Mouse (Mus musculus) cortical plate, adult 2 months (tissue): ENCODE measurements around the gene Pdgfd.

ENCODE experiments used
- CTCF ChIP-seq: fragments of 200-500 bp; IDR thresholded peaks from 2 replicates; pipeline ENCODE4 v1.5.1; 2011; ENCODE audit warnings: mild to moderate bottlenecking, control low read depth, low read length; ENCODE audit not compliant: insufficient read depth; ENCODE audit errors: extremely low read depth
- POLR2A ChIP-seq: fragments of 200-500 bp; IDR thresholded peaks from 2 replicates; pipeline ENCODE4 v1.6.1; 2011; ENCODE audit warnings: mild to moderate bottlenecking, low read length, control low read depth; ENCODE audit not compliant: insufficient read depth; ENCODE audit errors: extremely low read depth

DNA sequence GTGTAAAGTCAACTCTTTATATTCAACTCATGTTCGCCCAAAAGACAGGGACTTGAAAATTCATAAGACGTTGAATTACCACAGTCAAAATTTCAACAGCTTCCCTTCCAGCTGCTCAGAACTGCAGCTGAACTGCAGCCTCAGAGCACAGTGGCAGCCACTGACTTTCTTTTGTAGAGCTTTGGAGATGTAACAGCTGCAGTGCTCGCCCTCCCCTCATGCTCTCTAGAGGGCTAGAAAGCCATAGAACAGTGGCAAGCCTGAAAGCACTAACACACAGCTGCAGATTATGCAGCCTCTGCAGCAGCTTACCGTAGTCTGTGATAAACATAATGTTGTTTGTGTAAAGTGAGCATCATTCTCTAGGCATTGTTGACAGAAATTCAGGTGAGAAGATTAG is 239.6 kb downstream of the Pdgfd start:
- TF ChIP-seq CTCF = no peak
- no peak for TF ChIP-seq POLR2A
